Mouse (Mus musculus) kidney, postnatal 0 days (tissue): Measurements from ENCODE around the gene St6galnac4. TPM values are rescaled to one million over a fixed set of nuclear protein-coding genes. Genes with fewer than 3 reads are reported as not detected.

Experiments
- ATAC-seq: fragments of 200-750 bp; cut with Nextera tagmentation; replicated peaks from 2 replicates; pipeline ENCODE4 v1.8.0; 2017; ENCODE audit warnings: low read depth, moderate number of reproducible peaks, moderate TSS enrichment, moderate library complexity; ENCODE audit not compliant: low FRiP score
- DNase-seq: peaks from one replicate; pipeline ENCODE4 v3.0.0-alpha.2; 2016; ENCODE audit warnings: low spot score
- H3K27ac ChIP-seq: fragments of 300-500 bp; sonication (generic); 2 replicates; pipeline ENCODE4 v1.5.1; 2014; ENCODE audit warnings: mild to moderate bottlenecking
- H3K27me3 ChIP-seq: fragments of 300-500 bp; sonication (generic); 2 replicates; pipeline ENCODE4 v1.6.1; 2014; ENCODE audit warnings: low read length, mixed read lengths; ENCODE audit not compliant: insufficient read depth
- H3K36me3 ChIP-seq: fragments of 300-500 bp; sonication (generic); 2 replicates; pipeline ENCODE4 v1.6.1; 2014; ENCODE audit warnings: low read length, mixed read lengths; ENCODE audit not compliant: insufficient read depth
- H3K4me1 ChIP-seq: fragments of 300-500 bp; sonication (generic); replicated peaks from 2 replicates; pipeline ENCODE4 v1.6.1; 2014; ENCODE audit warnings: antibody characterized with exemption, low read length, mixed read lengths; ENCODE audit not compliant: insufficient read depth
- H3K4me2 ChIP-seq: fragments of 300-500 bp; sonication (generic); 2 replicates; pipeline ENCODE4 v1.6.1; 2014; ENCODE audit warnings: mild to moderate bottlenecking, low read length, moderate library complexity, mixed read lengths
- H3K4me3 ChIP-seq: fragments of 300-500 bp; sonication (generic); replicated peaks from 2 replicates; pipeline ENCODE4 v1.5.1; 2014; ENCODE audit warnings: low read depth, low read length
- H3K9ac ChIP-seq: fragments of 300-500 bp; sonication (generic); 2 replicates; pipeline ENCODE4 v1.6.1; 2014; ENCODE audit warnings: low read depth, low read length
- H3K9me3 ChIP-seq: fragments of 300-500 bp; sonication (generic); replicated peaks from 2 replicates; pipeline ENCODE4 v1.6.1; 2016; ENCODE audit warnings: low read length, inconsistent platforms, mixed read lengths
- CTCF ChIP-seq: IDR thresholded peaks from 2 replicates; pipeline ENCODE4 v1.5.1; 2016; ENCODE audit warnings: antibody characterized with exemption, low read depth, mild to moderate bottlenecking, moderate library complexity
- WGBS: fragments of 180-500 bp; shearing (Covaris S2); extraction: QIAGEN DNeasy Blood & Tissue Kit; methylation state at CpG from one replicate; pipeline ENCODE4 v1.1.7; 2014; 5-methylcytosine and 5-hydroxymethylcytosine counted together
- polyA plus RNA-seq: library from polyadenylated mRNA; unstranded; fragments of >200 nt; fragmentation: Nextera tagmentation; extraction: Ambion mirVana; gene quantifications from 2 replicates; pipeline ENCODE4 v1.2.1, GENCODE M21; 2015

The St6galnac4 gene
- polyA plus RNA-seq, 1 experiment from 2014 or later: 15.8 TPM

DNA sequence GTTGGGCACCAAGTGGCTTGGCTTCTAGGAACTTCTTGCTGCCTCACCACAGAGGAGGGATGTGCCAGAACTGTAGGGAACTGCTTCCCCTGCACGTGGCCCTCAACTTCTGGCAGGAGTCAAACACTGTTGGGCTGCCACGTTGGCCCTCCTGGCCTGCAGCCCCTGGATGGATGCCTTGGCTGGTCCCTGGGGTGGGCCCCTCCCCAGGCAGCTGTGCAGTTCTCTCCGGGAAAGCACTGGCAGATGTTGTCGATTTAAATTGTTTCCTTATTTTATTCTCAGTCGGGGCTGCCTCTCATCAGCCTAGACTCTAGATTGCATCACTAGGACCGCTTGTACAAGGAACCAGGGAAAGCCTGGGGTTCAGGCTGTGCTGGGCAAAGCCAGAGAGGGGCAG lies 37.1 kb upstream of the St6galnac4 start:
- Histone ChIP-seq H3K4me2 (no peak overlapping the region), H3K27ac (no peak overlapping the region; the same call in 1 of the 2 replicates), H3K27me3 (no peaks in the 10 kb centered on the region), H3K9me3 (no peaks in the 10 kb centered on the region), H3K9ac (0 out of 2 replicates have a peak overlapping the region, but pooled peaks have one; percentile 13), H3K4me3 (no peak overlapping the region), H3K36me3 (no peaks in the 10 kb centered on the region), H3K4me1 (no peaks in the 10 kb centered on the region; the same call in 1 of the 2 replicates)
- DNase-seq (no peak), ATAC-seq (no peak)
- WGBS: 61% methylated on average over 6 of the region's 6 CpGs
- no peak for TF ChIP-seq CTCF

DNA sequence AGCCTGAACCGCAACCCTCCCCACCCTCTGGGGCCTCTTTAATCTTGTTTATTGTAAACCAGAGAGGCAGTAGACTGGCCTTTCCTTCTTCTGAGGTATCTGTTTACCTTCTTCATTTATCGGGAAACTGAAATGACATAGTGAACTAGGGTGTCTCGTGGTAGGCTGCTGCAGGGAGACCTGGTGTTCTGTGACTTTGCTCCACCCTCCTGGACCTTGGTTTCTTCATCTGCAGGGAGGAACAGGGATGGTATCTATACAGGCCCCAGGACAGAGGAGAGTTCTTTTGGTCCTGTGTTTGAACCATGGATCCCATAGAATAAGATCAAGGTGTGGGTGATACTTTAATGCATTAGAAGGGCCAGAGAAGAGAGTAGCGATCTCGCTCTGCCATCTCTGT lies 35.7 kb upstream of the St6galnac4 start:
- H3K9me3 ChIP-seq: no peaks in the 10 kb centered on the region
- no peak for ATAC-seq
- WGBS: 74% methylated on average over 5 of the region's 5 CpGs
- no peak for TF ChIP-seq CTCF
- no peak overlapping the region for H3K4me3 ChIP-seq
- no peak overlapping the region for H3K27ac ChIP-seq
- no peak overlapping the region for H3K9ac ChIP-seq
- no peaks in the 10 kb centered on the region for H3K27me3 ChIP-seq
- H3K4me1 ChIP-seq: no peaks in the 10 kb centered on the region; the same call in 1 of the 2 replicates
- no peaks in the 10 kb centered on the region for H3K36me3 ChIP-seq
- no peak overlapping the region for H3K4me2 ChIP-seq
- DNase-seq: no peak

GRCm38 (mm10) chr2:32553592-32554148 lies 33.2 kb upstream of the St6galnac4 start:
- TF ChIP-seq CTCF: no peak
- no peaks in the 10 kb centered on the region for H3K9me3 ChIP-seq
- DNase-seq: no peak
- H3K4me3 ChIP-seq: no peak overlapping the region
- no peak overlapping the region for H3K27ac ChIP-seq
- H3K27me3 ChIP-seq: no peaks in the 10 kb centered on the region
- no peak overlapping the region for H3K9ac ChIP-seq
- ATAC-seq: no peak
- H3K4me2 ChIP-seq: no peak overlapping the region
- no peaks in the 10 kb centered on the region for H3K36me3 ChIP-seq
- no peaks in the 10 kb centered on the region; the same call in 1 of the 2 replicates for H3K4me1 ChIP-seq
- 75% methylated on average over 7 of the region's 7 CpGs for WGBS

DNA sequence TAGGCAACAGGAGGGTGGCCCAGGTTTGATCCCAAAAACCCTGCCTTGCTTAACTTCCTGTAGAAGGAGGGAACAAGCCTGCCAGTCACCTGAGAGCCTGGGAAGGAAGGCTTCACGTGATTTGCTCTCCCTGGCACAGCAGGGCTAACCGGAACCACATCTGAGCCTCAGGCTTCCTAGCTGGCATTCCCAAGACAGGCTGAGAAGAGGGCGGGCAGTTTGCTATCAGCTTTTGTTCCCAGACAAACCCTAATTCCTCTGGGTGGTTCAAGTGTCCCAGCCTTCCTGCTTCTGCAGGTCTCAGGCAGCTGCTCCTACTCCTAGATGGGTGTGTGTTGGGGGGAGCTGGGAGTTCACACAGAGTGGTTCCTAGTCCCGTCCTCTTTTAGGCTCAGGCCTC lies 31.4 kb upstream of the St6galnac4 start:
- no peak overlapping the region for H3K4me2 ChIP-seq
- no peaks in the 10 kb centered on the region for H3K9me3 ChIP-seq
- ATAC-seq: no peak
- H3K4me3 ChIP-seq: no peak overlapping the region
- H3K27ac ChIP-seq: no peak overlapping the region; the same call in 1 of the 2 replicates
- H3K9ac ChIP-seq: no peak overlapping the region
- no peaks in the 10 kb centered on the region for H3K4me1 ChIP-seq
- no peak for DNase-seq
- TF ChIP-seq CTCF: no peak
- H3K27me3 ChIP-seq: no peaks in the 10 kb centered on the region
- 48% methylated on average over 4 of the region's 4 CpGs for WGBS
- H3K36me3 ChIP-seq: peaks cover 11% of the 10 kb centered on the region; the same call in 1 of the 2 replicates

DNA sequence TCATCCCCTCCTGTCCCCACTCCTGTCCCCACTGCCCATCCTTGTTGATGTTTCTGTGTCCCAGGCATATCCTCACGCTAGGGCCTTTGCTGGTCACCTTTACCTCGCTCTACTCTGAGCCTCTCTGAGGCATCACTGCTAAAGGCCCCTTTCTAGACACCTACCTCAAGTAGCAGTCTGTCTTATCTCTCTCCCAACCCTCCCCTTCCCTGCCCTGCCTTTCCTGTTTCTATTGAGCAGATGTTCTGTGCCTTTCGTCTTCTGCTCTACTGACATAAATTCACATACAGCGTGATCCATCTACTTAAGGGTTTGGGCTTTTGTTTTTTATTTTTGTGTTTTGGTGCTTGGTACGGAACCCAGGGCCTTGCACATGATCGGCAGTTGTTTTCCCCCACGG lies 30.9 kb upstream of the St6galnac4 start:
- Histone ChIP-seq H3K4me2 (no peak overlapping the region), H3K4me3 (no peak overlapping the region), H3K27ac (no peak overlapping the region; the same call in 1 of the 2 replicates), H3K27me3 (no peaks in the 10 kb centered on the region), H3K9me3 (no peaks in the 10 kb centered on the region), H3K9ac (peak overlapping the region; percentile 10; the same call in 1 of the 2 replicates), H3K36me3 (peaks cover 11% of the 10 kb centered on the region; the same call in 1 of the 2 replicates), H3K4me1 (no peaks in the 10 kb centered on the region)
- no peak for ATAC-seq
- no peak for TF ChIP-seq CTCF
- WGBS: 78% methylated on average over 7 of the region's 7 CpGs
- no peak for DNase-seq

DNA sequence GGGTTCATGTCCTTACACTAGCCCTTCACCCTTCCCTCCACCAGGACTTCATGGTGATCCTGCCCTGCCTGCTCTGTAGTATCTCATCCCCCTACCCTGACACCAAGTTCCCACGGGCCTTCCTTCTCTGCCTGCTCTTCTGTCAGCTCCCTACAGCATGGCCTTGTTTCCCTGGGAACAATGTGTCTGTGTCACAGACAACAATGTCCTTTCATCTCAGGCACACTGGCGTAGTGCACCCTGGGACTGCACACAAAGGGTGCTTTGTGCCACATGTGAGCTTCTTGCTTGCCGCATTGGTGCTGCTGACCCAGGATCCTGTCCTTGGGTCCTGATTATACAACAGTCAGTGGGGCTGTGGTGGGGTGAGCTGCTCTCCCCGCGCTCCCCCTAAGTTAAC lies 27.3 kb upstream of the St6galnac4 start:
- Histone ChIP-seq H3K27ac (no peak overlapping the region), H3K4me3 (no peak overlapping the region), H3K9me3 (no peaks in the 10 kb centered on the region), H3K9ac (no peak overlapping the region), H3K4me1 (no peaks in the 10 kb centered on the region), H3K27me3 (no peaks in the 10 kb centered on the region), H3K36me3 (peaks cover 24% of the 10 kb centered on the region), H3K4me2 (no peak overlapping the region)
- TF ChIP-seq CTCF: no peak
- WGBS: 60% methylated on average over 5 of the region's 5 CpGs
- DNase-seq (no peak), ATAC-seq (no peak)

- ATAC-seq (no peak), DNase-seq (peak; percentile 85)
- WGBS: 37% methylated on average over 4 of the region's 4 CpGs
- peak; percentile 88 for TF ChIP-seq CTCF
- H3K4me3 ChIP-seq: no peak overlapping the region
- H3K4me2 ChIP-seq: no peak overlapping the region
- peaks cover 3% of the 10 kb centered on the region for H3K4me1 ChIP-seq
- no peaks in the 10 kb centered on the region for H3K27me3 ChIP-seq
- H3K9me3 ChIP-seq: no peaks in the 10 kb centered on the region
- H3K27ac ChIP-seq: no peak overlapping the region
- peaks cover 40% of the 10 kb centered on the region for H3K36me3 ChIP-seq
- no peak overlapping the region for H3K9ac ChIP-seq
These were observed 20.3 kb upstream of the St6galnac4 start for GRCm38 (mm10) chr2:32566536-32567063.
